Mouse (Mus musculus) kidney, embryonic 15.5 days (tissue): ENCODE data around the gene Sorcs3. TPM values are rescaled to one million over a fixed set of nuclear protein-coding genes. Genes with fewer than 3 reads are reported as not detected.

Source experiments
- ATAC-seq: fragments of 200-750 bp; cut with Nextera tagmentation; replicated peaks from 2 replicates; pipeline ENCODE4 v1.8.0; 2017; ENCODE audit warnings: moderate TSS enrichment; ENCODE audit not compliant: low FRiP score
- H3K27ac ChIP-seq: fragments of 300-500 bp; sonication (generic); 2 replicates; pipeline ENCODE4 v1.5.1; 2015; ENCODE audit warnings: mild to moderate bottlenecking, inconsistent platforms
- H3K27me3 ChIP-seq: fragments of 300-500 bp; sonication (generic); 2 replicates; pipeline ENCODE4 v1.6.1; 2015; ENCODE audit warnings: inconsistent platforms
- H3K36me3 ChIP-seq: fragments of 300-500 bp; sonication (generic); 2 replicates; pipeline ENCODE4 v1.6.1; 2015; ENCODE audit warnings: inconsistent platforms
- H3K4me1 ChIP-seq: fragments of 300-500 bp; sonication (generic); 2 replicates; pipeline ENCODE4 v1.6.1; 2015; ENCODE audit warnings: inconsistent platforms
- H3K4me2 ChIP-seq: fragments of 300-500 bp; sonication (generic); 2 replicates; pipeline ENCODE4 v1.6.1; 2015; ENCODE audit warnings: moderate library complexity, mild to moderate bottlenecking, inconsistent platforms
- H3K4me3 ChIP-seq: fragments of 300-500 bp; sonication (generic); replicated peaks from 2 replicates; pipeline ENCODE4 v1.5.1; 2015; ENCODE audit warnings: mild to moderate bottlenecking, inconsistent platforms
- H3K9ac ChIP-seq: fragments of 300-500 bp; sonication (generic); 2 replicates; pipeline ENCODE4 v1.6.1; 2015; ENCODE audit warnings: mild to moderate bottlenecking, inconsistent platforms
- H3K9me3 ChIP-seq: fragments of 300-500 bp; sonication (generic); replicated peaks from 2 replicates; pipeline ENCODE4 v1.6.1; 2016; ENCODE audit warnings: inconsistent platforms
- WGBS: fragments of 180-500 bp; shearing (Covaris S2); methylation state at CpG from one replicate; pipeline ENCODE4 v1.1.7; 2015; ENCODE audit warnings: mixed read lengths; 5-methylcytosine and 5-hydroxymethylcytosine counted together
- polyA plus RNA-seq: library from polyadenylated mRNA; unstranded; fragments of >200 nt; fragmentation: Nextera tagmentation; extraction: Ambion mirVana; gene quantifications from 2 replicates; pipeline ENCODE4 v1.2.1, GENCODE M21; 2015

Sorcs3 gene
- polyA plus RNA-seq, 1 experiment from 2014 or later = 1.1 TPM

- no peaks in the 10 kb centered on the region for H3K4me1 ChIP-seq
- no peak for ATAC-seq
- H3K4me2 ChIP-seq = no peak overlapping the region
- no peaks in the 10 kb centered on the region for H3K36me3 ChIP-seq
- no peak overlapping the region for H3K27ac ChIP-seq
- WGBS = 70% methylated on average over 1 of the region's 1 CpGs
- H3K4me3 ChIP-seq = no peak overlapping the region
- no peaks in the 10 kb centered on the region for H3K27me3 ChIP-seq
- no peaks in the 10 kb centered on the region for H3K9me3 ChIP-seq
- no peak overlapping the region for H3K9ac ChIP-seq
These were observed 369.9 kb downstream of the Sorcs3 start for GRCm38 (mm10) chr19:48575736-48576135.

GRCm38 (mm10) chr19:48577169-48577568, 371.3 kb downstream of the Sorcs3 start:
- 79% methylated on average over 5 of the region's 5 CpGs for WGBS
- Histone ChIP-seq H3K4me3 (no peak overlapping the region), H3K4me2 (no peak overlapping the region), H3K9ac (no peak overlapping the region), H3K36me3 (no peaks in the 10 kb centered on the region), H3K9me3 (no peaks in the 10 kb centered on the region), H3K27me3 (no peaks in the 10 kb centered on the region), H3K4me1 (no peaks in the 10 kb centered on the region), H3K27ac (no peak overlapping the region)
- ATAC-seq = no peak

- Histone ChIP-seq H3K4me1 (no peaks in the 10 kb centered on the region), H3K4me2 (no peak overlapping the region), H3K36me3 (no peaks in the 10 kb centered on the region), H3K27ac (no peak overlapping the region), H3K27me3 (no peaks in the 10 kb centered on the region), H3K9me3 (no peaks in the 10 kb centered on the region), H3K4me3 (no peak overlapping the region), H3K9ac (no peak overlapping the region)
- WGBS = 62% methylated on average over 8 of the region's 8 CpGs
- ATAC-seq = no peak
These were observed 379.2 kb downstream of the Sorcs3 start for GRCm38 (mm10) chr19:48584938-48585560.

GRCm38 (mm10) chr19:48616951-48617350, 411.1 kb downstream of the Sorcs3 start:
- Histone ChIP-seq H3K9ac (no peak overlapping the region), H3K27ac (no peak overlapping the region), H3K27me3 (no peaks in the 10 kb centered on the region), H3K36me3 (no peaks in the 10 kb centered on the region), H3K9me3 (no peaks in the 10 kb centered on the region), H3K4me3 (no peak overlapping the region), H3K4me1 (no peaks in the 10 kb centered on the region), H3K4me2 (no peak overlapping the region)
- no peak for ATAC-seq
- 68% methylated on average over 1 of the region's 1 CpGs for WGBS

- Histone ChIP-seq H3K27ac (no peak overlapping the region), H3K27me3 (no peaks in the 10 kb centered on the region), H3K4me1 (0 out of 2 replicates have a peak, but pooled peaks cover 10% of the 10 kb centered on the region), H3K9me3 (no peaks in the 10 kb centered on the region), H3K9ac (no peak overlapping the region), H3K4me3 (no peak overlapping the region), H3K36me3 (no peaks in the 10 kb centered on the region), H3K4me2 (no peak overlapping the region)
- WGBS = 37% methylated on average over 6 of the region's 6 CpGs
- ATAC-seq = no peak
These were observed 425.0 kb downstream of the Sorcs3 start for GRCm38 (mm10) chr19:48630671-48631327.

GRCm38 (mm10) chr19:48642566-48642965, 436.7 kb downstream of the Sorcs3 start:
- WGBS = 84% methylated on average over 4 of the region's 4 CpGs
- Histone ChIP-seq H3K9ac (no peak overlapping the region), H3K27me3 (no peaks in the 10 kb centered on the region), H3K27ac (no peak overlapping the region), H3K4me1 (no peaks in the 10 kb centered on the region), H3K36me3 (no peaks in the 10 kb centered on the region), H3K4me3 (no peak overlapping the region), H3K9me3 (no peaks in the 10 kb centered on the region), H3K4me2 (no peak overlapping the region)
- ATAC-seq = no peak

GRCm38 (mm10) chr19:48649941-48650340, 444.1 kb downstream of the Sorcs3 start:
- 72% methylated on average over 2 of the region's 2 CpGs for WGBS

GRCm38 (mm10) chr19:48651617-48652016, 445.8 kb downstream of the Sorcs3 start:
- H3K4me2 ChIP-seq = no peak overlapping the region
- no peaks in the 10 kb centered on the region for H3K9me3 ChIP-seq
- ATAC-seq = no peak
- no peak overlapping the region for H3K4me3 ChIP-seq
- H3K27me3 ChIP-seq = no peaks in the 10 kb centered on the region
- no peaks in the 10 kb centered on the region for H3K36me3 ChIP-seq
- no peak overlapping the region for H3K9ac ChIP-seq
- H3K4me1 ChIP-seq = no peaks in the 10 kb centered on the region
- WGBS = 82% methylated on average over 6 of the region's 6 CpGs
- no peak overlapping the region for H3K27ac ChIP-seq

More at GRCm38 (mm10) chr19:48649941-48650340, 444.1 kb downstream of the Sorcs3 start:
- no peak for ATAC-seq
- no peak overlapping the region for H3K4me3 ChIP-seq
- H3K4me2 ChIP-seq = no peak overlapping the region
- no peaks in the 10 kb centered on the region for H3K4me1 ChIP-seq
- H3K27ac ChIP-seq = no peak overlapping the region
- no peaks in the 10 kb centered on the region for H3K36me3 ChIP-seq
- H3K9ac ChIP-seq = no peak overlapping the region
- no peaks in the 10 kb centered on the region for H3K9me3 ChIP-seq
- no peaks in the 10 kb centered on the region for H3K27me3 ChIP-seq

- ATAC-seq = no peak
- Histone ChIP-seq H3K27me3 (no peaks in the 10 kb centered on the region), H3K4me3 (no peak overlapping the region), H3K4me1 (no peaks in the 10 kb centered on the region), H3K9ac (no peak overlapping the region), H3K36me3 (no peaks in the 10 kb centered on the region), H3K9me3 (no peaks in the 10 kb centered on the region), H3K4me2 (no peak overlapping the region), H3K27ac (no peak overlapping the region)
- 87% methylated on average over 6 of the region's 6 CpGs for WGBS
These were observed 454.4 kb downstream of the Sorcs3 start for GRCm38 (mm10) chr19:48660201-48660600.

- no peak for ATAC-seq
- Histone ChIP-seq H3K27me3 (no peaks in the 10 kb centered on the region), H3K27ac (no peak overlapping the region)
These were observed 474.1 kb downstream of the Sorcs3 start for GRCm38 (mm10) chr19:48679896-48680295.

GRCm38 (mm10) chr19:48682485-48682884, 476.7 kb downstream of the Sorcs3 start:
- Histone ChIP-seq H3K9ac (no peak overlapping the region), H3K27me3 (no peaks in the 10 kb centered on the region), H3K4me2 (no peak overlapping the region), H3K9me3 (no peaks in the 10 kb centered on the region), H3K36me3 (no peaks in the 10 kb centered on the region), H3K4me3 (no peak overlapping the region), H3K4me1 (0 out of 2 replicates have a peak, but pooled peaks cover 5% of the 10 kb centered on the region), H3K27ac (no peak overlapping the region)
- 80% methylated on average over 3 of the region's 3 CpGs for WGBS
- ATAC-seq = no peak

More at GRCm38 (mm10) chr19:48679896-48680295, 474.1 kb downstream of the Sorcs3 start:
- H3K4me1 ChIP-seq = no peaks in the 10 kb centered on the region
- H3K9me3 ChIP-seq = no peaks in the 10 kb centered on the region
- H3K9ac ChIP-seq = no peak overlapping the region
- WGBS = 93% methylated on average over 1 of the region's 1 CpGs
- no peak overlapping the region for H3K4me3 ChIP-seq
- H3K4me2 ChIP-seq = no peak overlapping the region
- H3K36me3 ChIP-seq = no peaks in the 10 kb centered on the region

GRCm38 (mm10) chr19:48686369-48686768, 480.5 kb downstream of the Sorcs3 start:
- H3K36me3 ChIP-seq = no peaks in the 10 kb centered on the region
- 0 out of 2 replicates have a peak, but pooled peaks cover 5% of the 10 kb centered on the region for H3K4me1 ChIP-seq
- H3K4me2 ChIP-seq = no peak overlapping the region
- no peaks in the 10 kb centered on the region for H3K27me3 ChIP-seq
- no peaks in the 10 kb centered on the region for H3K9me3 ChIP-seq
- WGBS = 70% methylated on average over 2 of the region's 2 CpGs
- ATAC-seq = peak; percentile 85
- H3K4me3 ChIP-seq = no peak overlapping the region
- H3K27ac ChIP-seq = 0 out of 2 replicates have a peak overlapping the region, but pooled peaks have one; percentile 45
- H3K9ac ChIP-seq = no peak overlapping the region
